Mouse (Mus musculus) small intestine, adult 2 months (tissue): ENCODE results near the gene Ccdc71l.

Experiments
- CTCF ChIP-seq: fragments of 200-500 bp; IDR thresholded peaks from 2 replicates; pipeline ENCODE4 v1.5.1; 2012; ENCODE audit warnings: low read depth, mild to moderate bottlenecking, control low read depth, inconsistent platforms, low read length, moderate library complexity, mixed read lengths; ENCODE audit not compliant: insufficient replicate concordance, insufficient read length; ENCODE audit errors: extremely low read depth
- POLR2A ChIP-seq: fragments of 200-500 bp; IDR thresholded peaks from 2 replicates; pipeline ENCODE4 v1.6.1; 2012; ENCODE audit warnings: low read depth, mild to moderate bottlenecking, control low read depth, inconsistent platforms, low read length, moderate library complexity

GRCm38 (mm10) chr12:32427832-32428231, 49.3 kb downstream of the Ccdc71l start:
- TF ChIP-seq CTCF = no peak
- no peak for TF ChIP-seq POLR2A
